In the genomic region with DNA sequence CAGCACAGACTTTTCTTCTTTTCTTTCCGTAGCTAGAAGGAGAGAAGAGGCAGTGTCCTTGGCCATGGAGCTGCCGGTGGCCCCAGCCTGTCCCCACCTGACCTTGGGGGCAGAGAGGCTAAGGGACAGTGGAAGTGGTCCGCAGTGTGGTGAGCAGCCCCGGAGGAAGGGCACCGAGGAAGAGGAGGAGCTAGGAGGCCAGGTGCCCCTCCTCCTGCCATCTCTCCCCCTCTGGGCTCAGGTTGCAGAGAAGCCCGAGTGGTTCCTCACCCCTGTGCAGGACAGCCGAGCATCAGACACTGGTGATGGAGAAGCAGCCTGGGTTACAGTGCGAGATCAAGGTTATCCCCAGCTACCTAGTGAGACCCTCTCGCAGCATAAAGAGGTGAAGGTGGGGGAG, we compare ENCODE assay signal across 15 mouse cellular contexts. TPM values are rescaled to one million over a fixed set of nuclear protein-coding genes. Genes with fewer than 3 reads are reported as not detected.
A peak's percentile ranks its signal among the peaks of the same experiment; 100 is the strongest.
DNase-seq lines count a peak whose midpoint lies in the region; ATAC-seq and TF ChIP-seq lines count a peak whose summit lies in the region.
"Had no signal": no experiment of that assay in that cellular context is flagged by ENCODE, and none has a peak within 500 bp of the region (broad histone marks: within the 10 kb centered on the region; RNA-seq: fewer than 3 reads in every experiment).

A gene (minus strand): TSS at position 167 of the 400 bp plus-strand sequence.

- no peak for DNase-seq in intestine, embryonic 14.5 days (ENCODE audit: low spot score)
- no peak for DNase-seq in lung, adult 2 months
- no peak for DNase-seq in embryonic facial prominence, embryonic 14.5 days (ENCODE audit: low spot score)
- DNase-seq in gastrocnemius, adult 8-10 months (ENCODE audit: low spot score in 2 of 2) = no peak
- no peak for DNase-seq in layer of hippocampus, adult 18-20 months (ENCODE audit: low spot score in 2 of 2)
- DNase-seq: cerebellum, postnatal 25 days; kidney, postnatal 25 days; liver, embryonic 13.5 days; right cerebral cortex, postnatal 4 days had no signal

- H3K27me3 ChIP-seq in intestine, embryonic 14.5 days (replicated peaks; ENCODE audit: control insufficient read depth, insufficient read depth, low read length) = no peaks in the 10 kb centered on the region
- no peaks in the 10 kb centered on the region for H3K27me3 ChIP-seq in intestine, postnatal 0 days (replicated peaks; ENCODE audit: control insufficient read depth, insufficient read depth, low read length)
- H3K27me3 ChIP-seq in lung, embryonic 16.5 days (ENCODE audit: control insufficient read depth, insufficient read depth, low read depth, low read length) = no peaks in the 10 kb centered on the region
- H3K27me3 ChIP-seq in embryonic facial prominence, embryonic 14.5 days (replicated peaks; ENCODE audit: control insufficient read depth, insufficient read depth, low read length) = no peaks in the 10 kb centered on the region
- H3K27me3 ChIP-seq in limb, embryonic 15.5 days = no peaks in the 10 kb centered on the region
- H3K27me3 ChIP-seq: liver, embryonic 13.5 days; neural tube, embryonic 12.5 days had no signal

- 14% methylated on average over 9 of the region's 9 CpGs for WGBS in intestine, embryonic 14.5 days
- 29% methylated on average over 9 of the region's 9 CpGs for WGBS in intestine, postnatal 0 days
- WGBS in lung, embryonic 16.5 days = 15% methylated on average over 9 of the region's 9 CpGs
- 25% methylated on average over 9 of the region's 9 CpGs for WGBS in lung, adult 2 months
- WGBS in embryonic facial prominence, embryonic 14.5 days = 19% methylated on average over 8 of the region's 9 CpGs
- WGBS in limb, embryonic 15.5 days = 13% methylated on average over 9 of the region's 9 CpGs

- no peaks in the 10 kb centered on the region for H3K4me1 ChIP-seq in intestine, embryonic 14.5 days (replicated peaks; ENCODE audit: control insufficient read depth, insufficient read depth, low read length)
- no peaks in the 10 kb centered on the region for H3K4me1 ChIP-seq in intestine, postnatal 0 days (replicated peaks; ENCODE audit: control insufficient read depth, insufficient read depth, low read length)
- no peaks in the 10 kb centered on the region for H3K4me1 ChIP-seq in lung, embryonic 16.5 days (replicated peaks; ENCODE audit: control insufficient read depth, insufficient read depth, low read length)
- no peaks in the 10 kb centered on the region for H3K4me1 ChIP-seq in lung, adult 2 months (ENCODE audit: control insufficient read depth, insufficient read depth, low read length)
- H3K4me1 ChIP-seq in embryonic facial prominence, embryonic 14.5 days (ENCODE audit: control insufficient read depth, insufficient read depth, low read length) = no peaks in the 10 kb centered on the region
- H3K4me1 ChIP-seq in limb, embryonic 15.5 days = no peaks in the 10 kb centered on the region
- H3K4me1 ChIP-seq: neural tube, embryonic 12.5 days had no signal

- H3K4me3 ChIP-seq in intestine, embryonic 14.5 days (ENCODE audit: low read depth, low read length) = no peak within 1 kb of the TSS
- no peak within 1 kb of the TSS for H3K4me3 ChIP-seq in intestine, postnatal 0 days (ENCODE audit: low read depth, low read length)
- no peak within 1 kb of the TSS; the same call in 1 of the 2 replicates for H3K4me3 ChIP-seq in lung, embryonic 16.5 days (ENCODE audit: low read length)
- H3K4me3 ChIP-seq in lung, adult 2 months (replicated peaks; ENCODE audit: extremely low read depth, low read depth, low read length) = no peak within 1 kb of the TSS
- peak within 1 kb of the TSS; percentile 13; the same call in 1 of the 2 replicates for H3K4me3 ChIP-seq in embryonic facial prominence, embryonic 14.5 days (ENCODE audit: low read depth, low read length)
- H3K4me3 ChIP-seq in limb, embryonic 15.5 days = peak within 1 kb of the TSS; percentile 14; the same call in 1 of the 2 replicates
- H3K4me3 ChIP-seq: left cerebral cortex, adult 2 months; liver, embryonic 13.5 days; neural tube, embryonic 12.5 days had no signal

- no peaks in the 10 kb centered on the region for H3K36me3 ChIP-seq in intestine, embryonic 14.5 days (ENCODE audit: control insufficient read depth, insufficient read depth, low read length)
- no peaks in the 10 kb centered on the region for H3K36me3 ChIP-seq in intestine, postnatal 0 days (ENCODE audit: control insufficient read depth, insufficient read depth)
- H3K36me3 ChIP-seq in lung, embryonic 16.5 days (ENCODE audit: control insufficient read depth, insufficient read depth, low read length) = no peaks in the 10 kb centered on the region
- no peaks in the 10 kb centered on the region for H3K36me3 ChIP-seq in embryonic facial prominence, embryonic 14.5 days (ENCODE audit: control insufficient read depth, insufficient read depth, low read length)
- H3K36me3 ChIP-seq in limb, embryonic 15.5 days = no peaks in the 10 kb centered on the region
- H3K36me3 ChIP-seq: liver, embryonic 13.5 days; neural tube, embryonic 12.5 days had no signal

- H3K9me3 ChIP-seq in intestine, embryonic 14.5 days (ENCODE audit: control insufficient read depth, low read length) = no peaks in the 10 kb centered on the region
- no peaks in the 10 kb centered on the region for H3K9me3 ChIP-seq in intestine, postnatal 0 days (ENCODE audit: control insufficient read depth)
- H3K9me3 ChIP-seq in lung, embryonic 16.5 days (ENCODE audit: control insufficient read depth, low read length) = no peaks in the 10 kb centered on the region
- H3K9me3 ChIP-seq in embryonic facial prominence, embryonic 14.5 days (ENCODE audit: control insufficient read depth, low read length) = no peaks in the 10 kb centered on the region
- H3K9me3 ChIP-seq in limb, embryonic 15.5 days = no peaks in the 10 kb centered on the region
- H3K9me3 ChIP-seq: liver, embryonic 13.5 days; neural tube, embryonic 12.5 days had no signal

- peak within 1 kb of the TSS; percentile 13; the same call in 1 of the 2 replicates for H3K9ac ChIP-seq in intestine, embryonic 14.5 days (ENCODE audit: low read length)
- no peak within 1 kb of the TSS for H3K9ac ChIP-seq in intestine, postnatal 0 days (ENCODE audit: low read depth, low read length)
- H3K9ac ChIP-seq in lung, embryonic 16.5 days (ENCODE audit: low read length) = no peak within 1 kb of the TSS
- H3K9ac ChIP-seq in embryonic facial prominence, embryonic 14.5 days (ENCODE audit: low read depth, low read length) = peak within 1 kb of the TSS; percentile 21; the same call in 1 of the 2 replicates
- 0 out of 2 replicates have a peak within 1 kb of the TSS, but pooled peaks have one; percentile 11 for H3K9ac ChIP-seq in limb, embryonic 15.5 days
- H3K9ac ChIP-seq: liver, embryonic 13.5 days; neural tube, embryonic 12.5 days had no signal

- no peak for TF ChIP-seq CTCF in intestine, postnatal 0 days (IDR thresholded peaks at IDR 0.05; ENCODE audit: low read depth)
- TF ChIP-seq CTCF in lung, adult 2 months (IDR thresholded peaks at IDR 0.05; ENCODE audit: insufficient read depth, low read length) = no peak

- TF ChIP-seq POLR2A in lung, adult 2 months (IDR thresholded peaks at IDR 0.05; ENCODE audit: borderline replicate concordance, extremely low read depth, low read depth, low read length) = no peak

- H3K27ac ChIP-seq in intestine, embryonic 14.5 days (ENCODE audit: low read depth) = no peak within 1 kb of the TSS
- H3K27ac ChIP-seq in intestine, postnatal 0 days (ENCODE audit: low read depth, low read length) = no peak within 1 kb of the TSS
- no peak within 1 kb of the TSS for H3K27ac ChIP-seq in lung, embryonic 16.5 days (ENCODE audit: low read length)
- no peak within 1 kb of the TSS for H3K27ac ChIP-seq in embryonic facial prominence, embryonic 14.5 days (replicated peaks; ENCODE audit: low read depth, low read length)
- no peak within 1 kb of the TSS for H3K27ac ChIP-seq in limb, embryonic 15.5 days
- H3K27ac ChIP-seq: left cerebral cortex, adult 2 months; liver, embryonic 13.5 days; neural tube, embryonic 12.5 days had no signal

- H3K4me2 ChIP-seq in intestine, embryonic 14.5 days (ENCODE audit: low read length) = peak within 1 kb of the TSS; percentile 33; the same call in 1 of the 2 replicates
- H3K4me2 ChIP-seq in intestine, postnatal 0 days (replicated peaks; ENCODE audit: low read depth) = no peak within 1 kb of the TSS
- no peak within 1 kb of the TSS for H3K4me2 ChIP-seq in lung, embryonic 16.5 days (ENCODE audit: low read depth, low read length)
- H3K4me2 ChIP-seq in embryonic facial prominence, embryonic 14.5 days (ENCODE audit: low read depth, low read length) = peak within 1 kb of the TSS; percentile 28
- peak within 1 kb of the TSS; percentile 17; the same call in 1 of the 2 replicates for H3K4me2 ChIP-seq in limb, embryonic 15.5 days
- H3K4me2 ChIP-seq: liver, embryonic 13.5 days; neural tube, embryonic 12.5 days had no signal

- 0 out of 2 replicates have a peak, but pooled peaks have one; percentile 19 for ATAC-seq in intestine, embryonic 14.5 days (replicated peaks; ENCODE audit: low FRiP score, low TSS enrichment, low read depth)
- no peak for ATAC-seq in intestine, postnatal 0 days
- ATAC-seq in lung, embryonic 16.5 days (ENCODE audit: low read depth) = 0 out of 2 replicates have a peak, but pooled peaks have one; percentile 20
- ATAC-seq in embryonic facial prominence, embryonic 14.5 days (ENCODE audit: low read depth) = no peak
- ATAC-seq in limb, embryonic 15.5 days (ENCODE audit: insufficient number of reproducible peaks, low FRiP score, low TSS enrichment, low read depth) = no peak
- ATAC-seq: CD4-positive, CD25-positive, alpha-beta regulatory T cell, adult 4 months had no signal

RNA-seq across cellular contexts. Expression of the gene that starts here (rescaled TPM):
- 2.1 and 2.9 TPM in 2 replicates for polyA plus RNA-seq in intestine, embryonic 14.5 days (2014; fragmentation: Nextera tagmentation; extraction: Ambion mirVana)
- 2.2 and 2.4 TPM in 2 replicates for polyA plus RNA-seq in intestine, postnatal 0 days (2015; fragmentation: Nextera tagmentation; extraction: Ambion mirVana)
- polyA plus RNA-seq in lung, embryonic 16.5 days (2015; fragmentation: Nextera tagmentation; extraction: Ambion mirVana) = 3.0 and 3.2 TPM in 2 replicates
- 3.6 and 3.9 TPM in 2 replicates for polyA plus RNA-seq in lung, adult 2 months (2012; rRNA removed)
- polyA plus RNA-seq in embryonic facial prominence, embryonic 14.5 days (2014; fragmentation: Nextera tagmentation; extraction: Ambion mirVana) = 3.2 and 4.7 TPM in 2 replicates
- polyA plus RNA-seq in limb, embryonic 15.5 days (2015; fragmentation: Nextera tagmentation; extraction: Ambion mirVana) = 2.0 and 2.1 TPM in 2 replicates
- total RNA-seq in gastrocnemius, adult 8-10 months (2022) = under 1 TPM in 3 of 4 experiments, not detected in 1; 0.29 to 0.65 (median 0.53) TPM
- total RNA-seq in layer of hippocampus, adult 18-20 months (2021) = 1 to 10 TPM; 1.1 to 1.4 TPM

Comparison
In these comparisons a context has a peak if more than half of its experiments do, and no peak if none do; other contexts are left out.
1. ATAC-seq: peak in intestine, embryonic 14.5 days (single experiment) and lung, embryonic 16.5 days (single experiment); none in intestine, postnatal 0 days (single experiment), embryonic facial prominence, embryonic 14.5 days (single experiment) and limb, embryonic 15.5 days (single experiment).
2. H3K4me2 ChIP-seq: peak in intestine, embryonic 14.5 days (single experiment), embryonic facial prominence, embryonic 14.5 days (single experiment) and limb, embryonic 15.5 days (single experiment); none in intestine, postnatal 0 days (single experiment) and lung, embryonic 16.5 days (single experiment).
3. H3K9ac ChIP-seq: peak in intestine, embryonic 14.5 days (single experiment), embryonic facial prominence, embryonic 14.5 days (single experiment) and limb, embryonic 15.5 days (single experiment); none in intestine, postnatal 0 days (single experiment) and lung, embryonic 16.5 days (single experiment).
4. H3K4me3 ChIP-seq: peak in embryonic facial prominence, embryonic 14.5 days (single experiment) and limb, embryonic 15.5 days (single experiment); none in intestine, embryonic 14.5 days (single experiment), intestine, postnatal 0 days (single experiment), lung, embryonic 16.5 days (single experiment) and lung, adult 2 months (single experiment).